Mouse (Mus musculus) bone marrow macrophage, adult 2 months (primary cell): ENCODE results near the gene Gm21915. TPM values are rescaled to one million over a fixed set of nuclear protein-coding genes. Genes with fewer than 3 reads are reported as not detected.

Experiments used
- H3K27ac ChIP-seq: 2 replicates; pipeline ENCODE4 v1.5.1; 2012; ENCODE audit warnings: low read depth, low read length; ENCODE audit not compliant: insufficient read depth
- H3K4me1 ChIP-seq: 2 replicates; pipeline ENCODE4 v1.6.1; 2012; ENCODE audit warnings: low read length; ENCODE audit not compliant: control insufficient read depth, insufficient read depth
- H3K4me3 ChIP-seq: 2 replicates; pipeline ENCODE4 v1.5.1; 2012; ENCODE audit warnings: mild to moderate bottlenecking, low read length, moderate library complexity; ENCODE audit not compliant: insufficient read depth
- CTCF ChIP-seq: IDR thresholded peaks from 2 replicates; pipeline ENCODE4 v1.5.1; 2012; ENCODE audit warnings: low read depth, mild to moderate bottlenecking, low read length, moderate library complexity
- POLR2A ChIP-seq: IDR thresholded peaks from 2 replicates; pipeline ENCODE4 v1.6.1; 2012; ENCODE audit warnings: mild to moderate bottlenecking, low read depth, low read length, borderline replicate concordance
- polyA plus RNA-seq: library from polyadenylated mRNA; stranded (reverse); fragments of >200 nt; gene quantifications from 2 replicates; pipeline ENCODE4 v1.2.4, GENCODE M21; 2012; ENCODE audit not compliant: missing spikeins, insufficient read depth, insufficient read length

The Gm21915 gene
- polyA plus RNA-seq, 1 experiment, result not detected

GRCm38 (mm10) chr9:40666190-40666803 is 4.1 kb upstream of the Gm21915 start:
- no peak for TF ChIP-seq POLR2A
- TF ChIP-seq CTCF, result no peak
- H3K4me3 ChIP-seq, result no peak overlapping the region
- H3K4me1 ChIP-seq, result peaks cover 9% of the 10 kb centered on the region

DNA sequence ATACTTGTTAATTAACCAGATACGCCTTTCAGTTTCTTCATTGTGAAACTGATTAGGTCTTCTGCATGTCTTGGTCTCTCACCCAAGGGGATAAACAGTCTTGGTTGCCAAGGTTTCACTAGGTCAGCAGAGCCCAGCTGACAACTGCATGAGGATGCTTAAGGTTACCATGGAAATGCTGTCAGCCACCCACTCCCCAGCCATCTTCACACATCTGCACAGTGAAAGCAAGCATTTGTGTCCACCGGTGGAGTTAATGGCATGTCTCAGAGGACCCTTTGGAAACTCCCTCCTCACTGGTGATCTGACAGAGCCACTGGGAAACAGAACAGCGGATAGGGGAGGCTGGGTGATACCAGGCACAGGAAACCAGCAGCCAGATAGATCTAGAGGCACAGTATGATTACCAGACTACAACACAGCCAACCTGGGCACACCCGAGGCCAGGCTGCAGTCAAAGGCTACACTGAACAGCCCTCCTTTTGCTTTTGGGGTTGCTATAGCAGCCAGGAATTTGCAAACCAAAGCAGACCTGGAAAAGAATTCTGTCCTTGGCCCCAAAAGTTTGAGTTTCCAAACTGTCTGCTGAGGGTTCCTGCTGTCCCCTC is 1.0 kb downstream of the Gm21915 start:
- TF ChIP-seq POLR2A, result no peak
- TF ChIP-seq CTCF, result no peak
- Histone ChIP-seq H3K4me1 (peaks cover 4% of the 10 kb centered on the region), H3K27ac (no peak overlapping the region), H3K4me3 (no peak overlapping the region)

More at GRCm38 (mm10) chr9:40666190-40666803, 4.1 kb upstream of the Gm21915 start:
- H3K27ac ChIP-seq, result no peak overlapping the region

- Histone ChIP-seq H3K4me3 (no peak overlapping the region), H3K4me1 (no peaks in the 10 kb centered on the region), H3K27ac (no peak overlapping the region)
- TF ChIP-seq POLR2A (no peak), CTCF (no peak)
These were observed 5.0 kb downstream of the Gm21915 start for GRCm38 (mm10) chr9:40675203-40675958.

- H3K27ac ChIP-seq, result no peak overlapping the region
- no peak for TF ChIP-seq CTCF
- no peak overlapping the region for H3K4me3 ChIP-seq
- no peaks in the 10 kb centered on the region for H3K4me1 ChIP-seq
These were observed 8.2 kb downstream of the Gm21915 start for GRCm38 (mm10) chr9:40678653-40679052.

DNA sequence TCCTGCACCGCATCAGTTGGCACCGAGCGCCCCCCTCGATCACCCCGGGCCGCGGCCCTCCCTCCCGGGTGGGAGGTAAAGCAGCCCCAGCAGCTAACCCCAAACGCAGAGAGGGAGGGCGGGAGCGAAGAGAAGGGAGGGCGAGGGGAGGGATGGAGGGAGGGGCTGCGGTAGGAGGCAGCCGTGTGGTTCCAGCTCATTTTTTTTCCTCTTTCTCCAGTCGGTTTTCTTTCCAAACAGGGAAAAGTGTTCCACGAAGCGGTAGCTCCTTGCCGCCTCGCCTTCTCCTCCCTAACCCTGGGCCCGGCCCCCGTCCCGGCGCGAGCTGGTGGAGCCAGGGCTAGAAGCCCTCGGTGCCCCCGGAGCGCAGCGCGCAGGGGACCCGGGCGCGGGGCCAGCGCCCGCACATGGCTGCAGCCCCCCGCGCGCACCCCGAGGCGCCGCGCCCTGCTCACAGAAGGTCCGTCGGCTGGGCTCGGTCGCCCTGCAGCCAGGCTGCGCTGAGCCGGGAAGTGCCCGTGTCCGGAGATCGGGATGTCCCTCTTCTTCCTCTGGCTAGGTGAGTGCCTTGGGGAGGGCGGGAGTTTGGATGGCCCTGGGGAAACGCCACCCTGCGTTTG is 15.5 kb downstream of the Gm21915 start, which contains the start of gene Clmp:
TSS of gene Clmp (plus strand) at position 162 of the 620 bp plus-strand sequence.
- peaks cover 2% of the 10 kb centered on the region; the same call in 1 of the 2 replicates for H3K4me1 ChIP-seq
- peak within 1 kb of the TSS; percentile 54 for H3K4me3 ChIP-seq

GRCm38 (mm10) chr9:40686421-40686899 is 16.0 kb downstream of the Gm21915 start:
- Histone ChIP-seq H3K4me3 (peak overlapping the region; percentile 54), H3K4me1 (peaks cover 2% of the 10 kb centered on the region; the same call in 1 of the 2 replicates), H3K27ac (no peak overlapping the region)
- TF ChIP-seq POLR2A, result no peak
- no peak for TF ChIP-seq CTCF

More for the DNA sequence above, 15.5 kb downstream of the Gm21915 start, which contains the start of gene Clmp:
- no peak for TF ChIP-seq POLR2A
- no peak for TF ChIP-seq CTCF
- H3K27ac ChIP-seq, result no peak within 1 kb of the TSS

DNA sequence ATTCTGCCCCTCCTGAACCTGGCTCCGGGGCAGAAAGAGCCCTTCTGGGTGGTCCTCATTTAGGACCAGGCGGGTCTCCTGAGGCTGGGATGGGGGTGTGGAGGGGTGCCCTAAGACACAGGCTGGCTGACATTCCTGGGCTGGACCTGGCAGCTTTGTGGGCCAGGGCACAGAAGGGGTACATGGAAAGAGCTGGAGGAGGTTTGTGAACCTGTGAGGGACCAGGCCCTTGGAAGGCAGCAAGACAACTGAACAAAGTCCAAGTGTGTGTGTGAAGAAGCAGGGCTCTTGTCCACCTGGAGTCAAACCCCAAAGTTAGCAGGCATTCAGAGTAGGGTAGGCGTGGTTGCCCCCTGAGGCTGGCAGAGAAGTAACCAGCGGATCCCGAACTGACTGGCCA is 16.6 kb downstream of the Gm21915 start:
- Histone ChIP-seq H3K27ac (no peak overlapping the region), H3K4me1 (peaks cover 2% of the 10 kb centered on the region; the same call in 1 of the 2 replicates), H3K4me3 (no peak overlapping the region)
- TF ChIP-seq CTCF, result no peak
- no peak for TF ChIP-seq POLR2A

- H3K4me1 ChIP-seq, result peaks cover 2% of the 10 kb centered on the region; the same call in 1 of the 2 replicates
- TF ChIP-seq POLR2A (no peak), CTCF (no peak)
- no peak overlapping the region for H3K27ac ChIP-seq
- H3K4me3 ChIP-seq, result no peak overlapping the region
These were observed 17.1 kb downstream of the Gm21915 start for GRCm38 (mm10) chr9:40687553-40687952.

DNA sequence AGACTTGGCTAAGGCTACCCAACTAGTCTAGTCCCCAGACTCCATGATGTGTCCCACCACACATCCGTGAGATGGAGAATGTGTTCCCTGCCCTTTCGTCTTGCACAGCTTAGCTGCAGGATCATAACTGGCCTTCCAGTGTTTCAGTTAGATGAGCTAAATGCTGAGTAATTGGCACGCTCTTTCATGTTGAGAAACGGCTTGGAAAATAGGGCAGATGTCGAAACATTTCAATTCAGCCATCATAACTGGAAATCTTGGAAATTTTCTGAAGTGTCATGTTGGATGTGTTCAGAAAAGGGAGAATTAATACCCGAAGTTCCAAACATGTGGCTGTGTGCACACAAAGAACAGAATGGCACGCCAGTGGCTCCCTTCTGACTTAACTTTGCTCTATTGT is 20.1 kb downstream of the Gm21915 start:
- TF ChIP-seq POLR2A, result no peak
- no peak for TF ChIP-seq CTCF
- no peak overlapping the region for H3K4me3 ChIP-seq
- no peak overlapping the region for H3K27ac ChIP-seq
- peaks cover 2% of the 10 kb centered on the region; the same call in 1 of the 2 replicates for H3K4me1 ChIP-seq
